Mouse (Mus musculus) T-helper 2 cell (primary cell): ENCODE measurements at regions not wholly inside any gene's neighbourhood (a gene's known extent, or its start where the extent isn't known, plus 50 kb on each side); places are given as distances from the start of the nearest gene placed in this dataset.

Experiments
- in situ Hi-C: fragments of 300-600 bp; cut with MboI, MseI; formaldehyde crosslinking; loops from one replicate; pipeline ENCODE4 v1.15.1; 2025; ENCODE audit warnings: high pct_unique_total_duplicates

- in situ Hi-C loops: no loop called here
Observed at GRCm38 (mm10) chr1:77246047-77246446, 268.8 kb downstream of the Epha4 start.

- in situ Hi-C loops: no loop called here
Observed at GRCm38 (mm10) chr1:77254276-77254675, 260.6 kb downstream of the Epha4 start.

- in situ Hi-C loops: no loop called here
Observed at GRCm38 (mm10) chr1:77256115-77256842, 258.6 kb downstream of the Epha4 start.

- in situ Hi-C loops: no loop called here
Observed at GRCm38 (mm10) chr1:77258730-77259310, 256.1 kb downstream of the Epha4 start.

GRCm38 (mm10) chr1:77259789-77260188 is 255.1 kb downstream of the Epha4 start:
- in situ Hi-C loops: no loop called here

- in situ Hi-C loops: no loop called here
Observed at GRCm38 (mm10) chr1:77261678-77262077, 253.2 kb downstream of the Epha4 start.

GRCm38 (mm10) chr1:77265677-77266076 is 249.2 kb downstream of the Epha4 start:
- in situ Hi-C loops: no loop called here

GRCm38 (mm10) chr1:77267311-77268003 is 247.4 kb downstream of the Epha4 start:
- in situ Hi-C loops: no loop called here

- in situ Hi-C loops: no loop called here
Observed at GRCm38 (mm10) chr1:77275297-77275696, 239.6 kb downstream of the Epha4 start.

- in situ Hi-C loops: no loop called here
Observed at GRCm38 (mm10) chr1:77279566-77279965, 235.3 kb downstream of the Epha4 start.

- in situ Hi-C loops: no loop called here
Observed at GRCm38 (mm10) chr1:77280373-77281038, 234.4 kb downstream of the Epha4 start.

GRCm38 (mm10) chr1:77281741-77282140 is 233.1 kb downstream of the Epha4 start:
- in situ Hi-C loops: no loop called here

- in situ Hi-C loops: no loop called here
Observed at GRCm38 (mm10) chr1:77298713-77299132, 216.2 kb downstream of the Epha4 start.

- in situ Hi-C loops: no loop called here
Observed at GRCm38 (mm10) chr1:77300806-77301205, 214.1 kb downstream of the Epha4 start.

- in situ Hi-C loops: no loop called here
Observed at GRCm38 (mm10) chr1:77304770-77305169, 210.1 kb downstream of the Epha4 start.

- in situ Hi-C loops: no loop called here
Observed at GRCm38 (mm10) chr1:77307745-77308144, 207.1 kb downstream of the Epha4 start.

- in situ Hi-C loops: no loop called here
Observed at GRCm38 (mm10) chr1:77313119-77313518, 201.8 kb downstream of the Epha4 start.

GRCm38 (mm10) chr1:77315347-77315746 is 199.5 kb downstream of the Epha4 start:
- in situ Hi-C loops: no loop called here

GRCm38 (mm10) chr1:77316198-77316597 is 198.7 kb downstream of the Epha4 start:
- in situ Hi-C loops: no loop called here
